Mouse (Mus musculus): Measurements from ENCODE around the gene Ksr1. TPM values are rescaled to one million over a fixed set of nuclear protein-coding genes. Genes with fewer than 3 reads are reported as not detected.

The Ksr1 gene
- polyA plus RNA-seq, 1 experiment from 2014 or later: 3.3 TPM

GRCm38 (mm10) chr11:79182881-79183280 is 36.7 kb upstream of the Ksr1 start:
- Histone ChIP-seq H3K27ac (ENCODE audit: low read depth, low read length) (no peak overlapping the region), H3K27me3 (ENCODE audit: control insufficient read depth, insufficient read depth, low read length) (no peaks in the 10 kb centered on the region), H3K9me3 (ENCODE audit: control insufficient read depth, low read length) (no peaks in the 10 kb centered on the region), H3K4me3 (ENCODE audit: low read depth, low read length) (no peak overlapping the region), H3K4me2 (no peak overlapping the region), H3K4me1 (ENCODE audit: control insufficient read depth, insufficient read depth, low read length) (no peaks in the 10 kb centered on the region), H3K36me3 (ENCODE audit: control insufficient read depth, insufficient read depth, low read length) (no peaks in the 10 kb centered on the region), H3K9ac (ENCODE audit: low read length) (no peak overlapping the region)
- ATAC-seq (ENCODE audit: low FRiP score): no peak
- DNase-seq (ENCODE audit: low spot score, missing footprints): no peak
- 87% methylated on average over 12 of the region's 12 CpGs for WGBS

GRCm38 (mm10) chr11:79181914-79182313 is 35.7 kb upstream of the Ksr1 start:
- no peaks in the 10 kb centered on the region for H3K4me1 ChIP-seq (ENCODE audit: control insufficient read depth, insufficient read depth, low read length)
- DNase-seq (ENCODE audit: low spot score, missing footprints): no peak
- H3K27me3 ChIP-seq (ENCODE audit: control insufficient read depth, insufficient read depth, low read length): no peaks in the 10 kb centered on the region
- H3K27ac ChIP-seq (ENCODE audit: low read depth, low read length): no peak overlapping the region
- no peaks in the 10 kb centered on the region for H3K36me3 ChIP-seq (ENCODE audit: control insufficient read depth, insufficient read depth, low read length)
- WGBS: 92% methylated on average over 4 of the region's 4 CpGs
- no peak overlapping the region for H3K4me3 ChIP-seq (ENCODE audit: low read depth, low read length)
- ATAC-seq (ENCODE audit: low FRiP score): no peak
- no peak overlapping the region for H3K9ac ChIP-seq (ENCODE audit: low read length)
- H3K4me2 ChIP-seq: no peak overlapping the region
- no peaks in the 10 kb centered on the region for H3K9me3 ChIP-seq (ENCODE audit: control insufficient read depth, low read length)

GRCm38 (mm10) chr11:79176687-79177086 is 30.5 kb upstream of the Ksr1 start:
- Histone ChIP-seq H3K27me3 (ENCODE audit: control insufficient read depth, insufficient read depth, low read length) (no peaks in the 10 kb centered on the region), H3K4me2 (no peak overlapping the region), H3K9ac (ENCODE audit: low read length) (no peak overlapping the region), H3K4me1 (ENCODE audit: control insufficient read depth, insufficient read depth, low read length) (no peaks in the 10 kb centered on the region), H3K4me3 (ENCODE audit: low read depth, low read length) (no peak overlapping the region), H3K36me3 (ENCODE audit: control insufficient read depth, insufficient read depth, low read length) (no peaks in the 10 kb centered on the region), H3K27ac (ENCODE audit: low read depth, low read length) (no peak overlapping the region), H3K9me3 (ENCODE audit: control insufficient read depth, low read length) (no peaks in the 10 kb centered on the region)
- ATAC-seq (ENCODE audit: low FRiP score) (no peak), DNase-seq (ENCODE audit: low spot score, missing footprints) (no peak)
- WGBS: 85% methylated on average over 3 of the region's 3 CpGs

- Histone ChIP-seq H3K4me1 (ENCODE audit: control insufficient read depth, insufficient read depth, low read length) (no peaks in the 10 kb centered on the region), H3K4me3 (ENCODE audit: low read depth, low read length) (no peak overlapping the region), H3K27ac (ENCODE audit: low read depth, low read length) (no peak overlapping the region), H3K27me3 (ENCODE audit: control insufficient read depth, insufficient read depth, low read length) (no peaks in the 10 kb centered on the region), H3K36me3 (ENCODE audit: control insufficient read depth, insufficient read depth, low read length) (no peaks in the 10 kb centered on the region), H3K9ac (ENCODE audit: low read length) (no peak overlapping the region), H3K4me2 (no peak overlapping the region), H3K9me3 (ENCODE audit: control insufficient read depth, low read length) (no peaks in the 10 kb centered on the region)
- WGBS: 82% methylated on average over 7 of the region's 7 CpGs
- ATAC-seq (ENCODE audit: low FRiP score) (no peak), DNase-seq (ENCODE audit: low spot score, missing footprints) (no peak)
Measured at GRCm38 (mm10) chr11:79172054-79172453, 25.8 kb upstream of the Ksr1 start.

- Histone ChIP-seq H3K36me3 (ENCODE audit: control insufficient read depth, insufficient read depth, low read length) (no peaks in the 10 kb centered on the region), H3K4me2 (no peak overlapping the region), H3K9me3 (ENCODE audit: control insufficient read depth, low read length) (no peaks in the 10 kb centered on the region), H3K27ac (ENCODE audit: low read depth, low read length) (no peak overlapping the region), H3K27me3 (ENCODE audit: control insufficient read depth, insufficient read depth, low read length) (no peaks in the 10 kb centered on the region), H3K4me3 (ENCODE audit: low read depth, low read length) (no peak overlapping the region), H3K4me1 (ENCODE audit: control insufficient read depth, insufficient read depth, low read length) (peaks cover 4% of the 10 kb centered on the region), H3K9ac (ENCODE audit: low read length) (no peak overlapping the region)
- ATAC-seq (ENCODE audit: low FRiP score) (no peak), DNase-seq (ENCODE audit: low spot score, missing footprints) (no peak)
- 77% methylated on average over 4 of the region's 4 CpGs for WGBS
Measured at GRCm38 (mm10) chr11:79166582-79167300, 20.5 kb upstream of the Ksr1 start.

- H3K9me3 ChIP-seq (ENCODE audit: control insufficient read depth, low read length): no peaks in the 10 kb centered on the region
- WGBS: 88% methylated on average over 6 of the region's 6 CpGs
Measured at GRCm38 (mm10) chr11:79161077-79161758, 15.0 kb upstream of the Ksr1 start.

GRCm38 (mm10) chr11:79160127-79160526 is 13.9 kb upstream of the Ksr1 start:
- H3K27me3 ChIP-seq (ENCODE audit: control insufficient read depth, insufficient read depth, low read length): no peaks in the 10 kb centered on the region
- ATAC-seq (ENCODE audit: low FRiP score) (no peak), DNase-seq (ENCODE audit: low spot score, missing footprints) (peak; percentile 72)
- no peaks in the 10 kb centered on the region for H3K36me3 ChIP-seq (ENCODE audit: control insufficient read depth, insufficient read depth, low read length)
- H3K27ac ChIP-seq (ENCODE audit: low read depth, low read length): no peak overlapping the region
- H3K4me3 ChIP-seq (ENCODE audit: low read depth, low read length): no peak overlapping the region
- H3K4me2 ChIP-seq: no peak overlapping the region
- WGBS: 85% methylated on average over 6 of the region's 6 CpGs
- H3K4me1 ChIP-seq (ENCODE audit: control insufficient read depth, insufficient read depth, low read length): peaks cover 4% of the 10 kb centered on the region
- H3K9ac ChIP-seq (ENCODE audit: low read length): no peak overlapping the region
- no peaks in the 10 kb centered on the region for H3K9me3 ChIP-seq (ENCODE audit: control insufficient read depth, low read length)

More at GRCm38 (mm10) chr11:79161077-79161758, 15.0 kb upstream of the Ksr1 start:
- Histone ChIP-seq H3K27ac (ENCODE audit: low read depth, low read length) (no peak overlapping the region), H3K4me3 (ENCODE audit: low read depth, low read length) (no peak overlapping the region), H3K36me3 (ENCODE audit: control insufficient read depth, insufficient read depth, low read length) (no peaks in the 10 kb centered on the region), H3K9ac (ENCODE audit: low read length) (no peak overlapping the region), H3K4me2 (no peak overlapping the region), H3K27me3 (ENCODE audit: control insufficient read depth, insufficient read depth, low read length) (no peaks in the 10 kb centered on the region), H3K4me1 (ENCODE audit: control insufficient read depth, insufficient read depth, low read length) (peaks cover 4% of the 10 kb centered on the region)
- ATAC-seq (ENCODE audit: low FRiP score) (no peak), DNase-seq (ENCODE audit: low spot score, missing footprints) (no peak)

GRCm38 (mm10) chr11:79157729-79158128 is 11.5 kb upstream of the Ksr1 start:
- Histone ChIP-seq H3K4me2 (no peak overlapping the region), H3K27ac (ENCODE audit: low read depth, low read length) (no peak overlapping the region), H3K27me3 (ENCODE audit: control insufficient read depth, insufficient read depth, low read length) (no peaks in the 10 kb centered on the region), H3K36me3 (ENCODE audit: control insufficient read depth, insufficient read depth, low read length) (no peaks in the 10 kb centered on the region), H3K9ac (ENCODE audit: low read length) (no peak overlapping the region), H3K4me3 (ENCODE audit: low read depth, low read length) (no peak overlapping the region), H3K9me3 (ENCODE audit: control insufficient read depth, low read length) (no peaks in the 10 kb centered on the region), H3K4me1 (ENCODE audit: control insufficient read depth, insufficient read depth, low read length) (no peaks in the 10 kb centered on the region)
- DNase-seq (ENCODE audit: low spot score, missing footprints): no peak
- no peak for ATAC-seq (ENCODE audit: low FRiP score)
- WGBS: 87% methylated on average over 4 of the region's 4 CpGs

- no peak overlapping the region for H3K27ac ChIP-seq (ENCODE audit: low read depth, low read length)
- no peak overlapping the region for H3K9ac ChIP-seq (ENCODE audit: low read length)
- peak; percentile 73 for DNase-seq (ENCODE audit: low spot score, missing footprints)
- WGBS: 75% methylated on average over 6 of the region's 6 CpGs
- H3K4me3 ChIP-seq (ENCODE audit: low read depth, low read length): no peak overlapping the region
- no peaks in the 10 kb centered on the region for H3K36me3 ChIP-seq (ENCODE audit: control insufficient read depth, insufficient read depth, low read length)
- H3K4me1 ChIP-seq (ENCODE audit: control insufficient read depth, insufficient read depth, low read length): no peaks in the 10 kb centered on the region
- no peaks in the 10 kb centered on the region for H3K9me3 ChIP-seq (ENCODE audit: control insufficient read depth, low read length)
- no peak for ATAC-seq (ENCODE audit: low FRiP score)
- no peak overlapping the region for H3K4me2 ChIP-seq
- H3K27me3 ChIP-seq (ENCODE audit: control insufficient read depth, insufficient read depth, low read length): no peaks in the 10 kb centered on the region
Measured at GRCm38 (mm10) chr11:79155348-79155747, 9.1 kb upstream of the Ksr1 start.
